Mouse (Mus musculus) liver, embryonic 11.5 days (tissue): Measurements from ENCODE around the gene Ldah. TPM values are rescaled to one million over a fixed set of nuclear protein-coding genes. Genes with fewer than 3 reads are reported as not detected.

ENCODE experiments used
- ATAC-seq: fragments of 200-750 bp; cut with Nextera tagmentation; replicated peaks from 2 replicates; pipeline ENCODE4 v1.8.0; 2017; ENCODE audit warnings: moderate number of reproducible peaks, mild to moderate bottlenecking, moderate TSS enrichment, moderate library complexity; ENCODE audit not compliant: low FRiP score
- DNase-seq: peaks from one replicate; pipeline ENCODE4 v3.0.0-alpha.2; 2017; ENCODE audit warnings: low spot score
- H3K27ac ChIP-seq: fragments of 300-500 bp; sonication (generic); 2 replicates; pipeline ENCODE4 v1.5.1; 2014; ENCODE audit warnings: mild to moderate bottlenecking, low read depth, low read length, control low read depth
- H3K27me3 ChIP-seq: fragments of 300-500 bp; sonication (generic); replicated peaks from 2 replicates; pipeline ENCODE4 v1.6.1; 2014; ENCODE audit warnings: low read length, mixed read lengths; ENCODE audit not compliant: control insufficient read depth, insufficient read depth
- H3K36me3 ChIP-seq: fragments of 300-500 bp; sonication (generic); 2 replicates; pipeline ENCODE4 v1.6.1; 2014; ENCODE audit warnings: mild to moderate bottlenecking, low read length, moderate library complexity, mixed read lengths; ENCODE audit not compliant: control insufficient read depth, insufficient read depth
- H3K4me1 ChIP-seq: fragments of 300-500 bp; sonication (generic); replicated peaks from 2 replicates; pipeline ENCODE4 v1.6.1; 2014; ENCODE audit warnings: low read length, mixed read lengths; ENCODE audit not compliant: control insufficient read depth, insufficient read depth
- H3K4me2 ChIP-seq: fragments of 300-500 bp; sonication (generic); 2 replicates; pipeline ENCODE4 v1.6.1; 2014; ENCODE audit warnings: mild to moderate bottlenecking, control low read depth, moderate library complexity
- H3K4me3 ChIP-seq: fragments of 300-500 bp; sonication (generic); 2 replicates; pipeline ENCODE4 v1.5.1; 2014; ENCODE audit warnings: low read depth, low read length, control low read depth
- H3K9ac ChIP-seq: fragments of 300-500 bp; sonication (generic); 2 replicates; pipeline ENCODE4 v1.6.1; 2014; ENCODE audit warnings: low read depth, low read length, control low read depth
- H3K9me3 ChIP-seq: fragments of 300-500 bp; sonication (generic); 2 replicates; pipeline ENCODE4 v1.6.1; 2016; ENCODE audit warnings: low read length, inconsistent platforms, mixed read lengths; ENCODE audit not compliant: control insufficient read depth
- WGBS: fragments of 180-500 bp; shearing (Covaris S2); extraction: QIAGEN DNeasy Blood & Tissue Kit; methylation state at CpG from one replicate; pipeline ENCODE4 v1.1.7; 2014; 5-methylcytosine and 5-hydroxymethylcytosine counted together
- polyA plus RNA-seq: library from polyadenylated mRNA; unstranded; fragments of >200 nt; fragmentation: Nextera tagmentation; extraction: Ambion mirVana; gene quantifications from 2 replicates; pipeline ENCODE4 v1.2.1, GENCODE M21; 2014

The Ldah gene
- polyA plus RNA-seq, 1 experiment from 2014 or later: 57.2 TPM

DNA sequence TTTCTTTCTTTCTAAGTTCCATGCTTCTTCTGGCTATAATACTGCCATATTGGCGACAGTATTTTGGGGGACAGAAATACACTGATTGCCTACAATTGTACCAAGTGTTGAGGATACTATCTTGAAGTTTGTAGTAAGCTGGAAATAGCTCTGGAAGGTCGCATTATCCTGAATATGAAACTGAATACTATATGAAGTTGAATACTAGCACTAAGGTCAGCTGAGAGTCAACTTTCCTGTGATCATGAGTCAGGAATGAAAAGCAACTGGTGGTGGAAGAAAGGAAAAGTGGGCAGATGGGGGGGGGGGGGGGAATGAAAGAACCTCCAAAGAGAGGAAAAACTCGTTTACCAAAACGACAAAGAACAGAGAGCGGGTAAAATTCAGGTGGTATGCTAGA lies 329 bp upstream of the Ldah start:
- peak overlapping the region; percentile 79 for H3K9ac ChIP-seq
- H3K4me2 ChIP-seq: peak overlapping the region; percentile 70
- peak overlapping the region; percentile 83 for H3K4me3 ChIP-seq
- DNase-seq: no peak
- no peaks in the 10 kb centered on the region for H3K27me3 ChIP-seq
- no peaks in the 10 kb centered on the region for H3K36me3 ChIP-seq
- no peak for ATAC-seq
- H3K9me3 ChIP-seq: no peaks in the 10 kb centered on the region
- H3K4me1 ChIP-seq: no peaks in the 10 kb centered on the region; the same call in 1 of the 2 replicates
- no peak overlapping the region for H3K27ac ChIP-seq
- WGBS: 16% methylated on average over 5 of the region's 5 CpGs

DNA sequence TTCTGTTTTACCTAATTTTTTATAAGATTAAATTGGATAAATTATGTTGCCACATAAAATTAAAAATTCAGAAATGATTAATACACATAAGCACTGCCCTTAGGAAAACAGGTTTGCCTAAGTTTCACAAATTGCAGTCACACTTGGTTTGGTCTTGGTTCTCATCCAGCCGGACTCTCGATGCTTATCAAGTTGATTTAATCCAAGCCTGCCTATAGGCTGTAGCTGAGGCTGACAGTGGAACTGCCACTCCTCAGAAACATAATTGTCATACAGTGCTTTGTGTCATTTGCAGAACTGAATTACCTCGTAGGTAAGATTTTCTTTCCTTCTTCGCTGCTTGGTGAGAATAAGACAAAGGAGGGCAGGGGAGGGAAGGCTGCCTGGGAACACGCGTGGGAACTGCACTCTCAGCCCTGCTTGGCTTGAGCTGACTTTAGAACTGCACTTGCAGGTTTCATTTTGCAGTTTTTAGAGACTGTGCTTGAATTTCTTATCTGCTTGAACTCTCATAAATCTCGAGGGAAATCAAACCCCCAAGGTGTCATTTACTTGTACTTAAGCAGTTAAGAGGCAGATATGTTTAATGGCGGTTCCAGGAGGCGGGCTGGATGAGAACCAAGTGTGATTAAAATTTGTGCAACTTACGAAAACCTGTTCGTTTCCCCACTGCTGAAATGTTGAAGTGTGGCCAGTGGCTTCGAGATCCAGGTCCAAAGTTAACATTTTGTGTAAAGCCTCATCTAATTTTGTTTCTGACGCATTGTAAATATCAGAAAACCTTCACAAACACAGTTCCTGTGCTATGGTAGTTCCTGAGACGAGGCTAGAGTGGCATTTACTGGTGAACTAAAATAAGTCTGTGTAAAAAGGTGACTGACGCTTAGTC lies 8.7 kb downstream of the Ldah start:
- Histone ChIP-seq H3K4me1 (no peaks in the 10 kb centered on the region), H3K9me3 (no peaks in the 10 kb centered on the region), H3K36me3 (no peaks in the 10 kb centered on the region; the same call in 1 of the 2 replicates), H3K4me3 (no peak overlapping the region), H3K4me2 (no peak overlapping the region), H3K9ac (no peak overlapping the region), H3K27me3 (no peaks in the 10 kb centered on the region), H3K27ac (no peak overlapping the region)
- 86% methylated on average over 15 of the region's 15 CpGs for WGBS
- no peak for ATAC-seq
- DNase-seq: no peak

DNA sequence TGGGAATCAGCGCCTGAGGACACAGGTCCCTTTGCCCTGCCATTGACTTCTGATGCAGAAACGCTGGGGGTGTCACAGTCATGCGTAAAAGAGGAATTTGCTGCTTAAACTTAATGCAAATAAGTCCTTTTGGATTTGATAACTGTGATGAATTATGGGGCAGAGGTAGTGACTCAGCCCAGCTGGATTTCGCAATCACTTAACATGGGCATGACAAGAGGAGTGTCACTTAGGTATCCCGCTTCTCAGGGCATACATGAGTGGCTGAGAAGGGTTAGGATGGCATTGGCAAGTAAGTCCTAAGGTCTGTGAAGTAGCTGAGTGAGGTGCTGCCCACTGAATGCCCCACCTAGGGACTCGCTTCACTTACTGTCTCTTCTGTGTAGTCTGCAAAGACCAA lies 15.1 kb downstream of the Ldah start:
- Histone ChIP-seq H3K27me3 (no peaks in the 10 kb centered on the region), H3K9me3 (no peaks in the 10 kb centered on the region), H3K9ac (no peak overlapping the region), H3K36me3 (peaks cover 2% of the 10 kb centered on the region; the same call in 1 of the 2 replicates), H3K4me3 (no peak overlapping the region), H3K27ac (no peak overlapping the region), H3K4me1 (no peaks in the 10 kb centered on the region), H3K4me2 (no peak overlapping the region)
- DNase-seq (no peak), ATAC-seq (no peak)
- 86% methylated on average over 6 of the region's 6 CpGs for WGBS

DNA sequence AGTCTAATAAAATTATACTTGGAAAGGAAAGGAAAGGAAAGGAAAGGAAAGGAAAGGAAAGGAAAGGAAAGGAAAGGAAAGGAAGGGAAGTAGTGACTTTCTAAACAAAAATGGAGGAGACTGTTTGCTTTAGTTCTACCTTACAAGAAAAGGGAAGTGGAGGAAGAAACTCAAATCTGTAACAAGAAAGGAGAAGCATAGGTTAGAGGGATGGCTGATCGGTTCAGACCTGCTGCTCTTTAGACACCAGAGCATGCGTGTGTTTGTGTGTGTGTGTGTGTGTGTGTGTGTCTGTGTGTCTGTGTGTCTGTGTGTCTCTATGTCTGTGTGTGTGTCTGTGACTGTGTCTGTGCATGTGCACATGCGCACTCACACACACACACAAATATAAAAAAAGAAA lies 23.2 kb downstream of the Ldah start:
- Histone ChIP-seq H3K27ac (no peak overlapping the region), H3K9ac (no peak overlapping the region), H3K27me3 (no peaks in the 10 kb centered on the region), H3K9me3 (no peaks in the 10 kb centered on the region), H3K36me3 (0 out of 2 replicates have a peak, but pooled peaks cover 2% of the 10 kb centered on the region), H3K4me3 (no peak overlapping the region), H3K4me2 (no peak overlapping the region), H3K4me1 (no peaks in the 10 kb centered on the region)
- ATAC-seq (no peak), DNase-seq (no peak)
- 80% methylated on average over 3 of the region's 3 CpGs for WGBS

DNA sequence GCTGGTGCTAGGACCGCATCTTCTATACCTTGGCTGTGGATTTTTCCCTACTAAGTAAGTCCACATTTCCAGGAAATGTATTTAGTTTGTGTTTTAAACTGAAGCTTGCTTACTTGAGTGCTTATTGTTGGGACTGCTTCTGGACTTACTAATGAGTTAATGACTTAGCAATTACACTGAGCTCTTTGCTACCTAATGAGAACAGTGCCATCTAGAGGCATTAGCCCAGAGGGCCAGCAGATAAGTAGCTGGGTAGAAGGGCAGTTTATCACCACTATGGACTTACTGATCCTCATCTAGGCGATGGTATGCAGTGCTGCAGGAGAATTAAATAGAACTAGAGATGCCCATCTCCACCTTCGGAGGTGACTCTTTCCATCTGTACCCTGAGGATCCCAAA lies 24.8 kb downstream of the Ldah start:
- Histone ChIP-seq H3K4me3 (no peak overlapping the region), H3K27me3 (no peaks in the 10 kb centered on the region), H3K9me3 (no peaks in the 10 kb centered on the region), H3K9ac (no peak overlapping the region), H3K27ac (no peak overlapping the region), H3K4me2 (no peak overlapping the region), H3K36me3 (no peaks in the 10 kb centered on the region), H3K4me1 (no peaks in the 10 kb centered on the region)
- WGBS: 88% methylated on average over 3 of the region's 3 CpGs
- DNase-seq: no peak
- no peak for ATAC-seq

DNA sequence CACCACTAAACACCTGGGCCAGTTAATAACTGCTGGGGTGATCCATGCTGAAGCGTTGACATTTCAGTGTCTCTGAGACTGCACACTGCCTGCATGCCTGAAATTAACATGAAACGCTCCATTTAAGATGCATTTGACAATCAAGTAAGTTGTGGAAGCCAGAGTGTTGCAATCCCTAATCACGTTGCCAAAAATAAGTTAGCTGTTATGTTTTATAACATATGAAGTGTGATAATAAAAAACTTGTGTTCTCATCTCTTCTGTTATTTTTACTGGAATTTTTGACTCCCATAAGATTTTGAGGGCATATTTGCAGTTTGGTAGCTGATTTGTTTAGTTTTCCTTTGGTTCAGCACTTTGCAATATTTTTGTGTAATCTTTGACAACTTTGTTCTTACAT lies 34.3 kb downstream of the Ldah start:
- no peaks in the 10 kb centered on the region for H3K27me3 ChIP-seq
- ATAC-seq (no peak), DNase-seq (no peak)
- H3K9ac ChIP-seq: no peak overlapping the region
- no peak overlapping the region for H3K4me3 ChIP-seq
- WGBS: 85% methylated on average over 3 of the region's 3 CpGs
- no peak overlapping the region for H3K27ac ChIP-seq
- no peaks in the 10 kb centered on the region for H3K9me3 ChIP-seq
- no peaks in the 10 kb centered on the region for H3K4me1 ChIP-seq
- H3K4me2 ChIP-seq: no peak overlapping the region
- H3K36me3 ChIP-seq: no peaks in the 10 kb centered on the region; the same call in 1 of the 2 replicates

DNA sequence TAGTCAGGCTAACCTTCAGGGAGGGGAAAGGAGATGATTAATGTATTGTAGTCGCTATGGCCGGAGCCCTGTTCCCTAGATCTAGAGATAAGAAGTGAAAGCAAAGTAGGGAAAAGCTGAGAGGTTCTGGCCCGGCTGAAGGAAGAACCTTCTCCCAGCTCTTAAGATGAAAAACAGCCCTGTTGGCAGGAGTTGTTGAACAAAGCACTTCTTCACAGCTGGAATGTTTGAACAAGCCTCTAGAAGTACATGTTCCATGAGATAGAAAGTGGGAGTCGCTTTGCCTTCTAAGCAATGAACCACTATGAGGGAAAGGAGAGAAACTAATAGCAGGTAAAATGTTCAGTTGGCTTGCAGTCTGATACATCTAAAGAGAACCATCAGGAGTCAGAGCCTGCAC lies 36.8 kb downstream of the Ldah start:
- DNase-seq: no peak
- Histone ChIP-seq H3K9me3 (no peaks in the 10 kb centered on the region), H3K27me3 (no peaks in the 10 kb centered on the region), H3K4me3 (no peak overlapping the region), H3K4me1 (no peaks in the 10 kb centered on the region), H3K9ac (no peak overlapping the region), H3K27ac (no peak overlapping the region), H3K36me3 (no peaks in the 10 kb centered on the region; the same call in 1 of the 2 replicates), H3K4me2 (no peak overlapping the region)
- WGBS: 67% methylated on average over 4 of the region's 4 CpGs
- no peak for ATAC-seq

DNA sequence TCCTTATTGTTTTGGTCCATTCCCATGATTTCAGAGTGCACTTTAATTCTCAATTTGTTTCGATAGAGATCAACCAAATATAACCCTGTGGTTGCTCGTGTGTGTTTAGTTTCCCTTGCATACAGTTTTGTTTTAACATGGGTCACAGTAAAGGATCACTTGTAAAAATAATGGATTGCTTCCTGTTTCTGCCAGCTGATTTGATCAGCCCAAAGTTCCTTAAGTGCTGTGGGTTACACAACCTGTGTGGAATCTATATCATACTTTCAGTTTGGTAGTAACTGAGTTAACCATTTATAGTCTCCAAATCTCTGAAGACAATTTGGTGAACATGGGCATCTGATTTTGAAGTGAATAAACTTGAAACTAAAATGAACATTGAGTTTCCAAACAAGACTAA lies 52.4 kb downstream of the Ldah start:
- 75% methylated on average over 2 of the region's 2 CpGs for WGBS

DNA sequence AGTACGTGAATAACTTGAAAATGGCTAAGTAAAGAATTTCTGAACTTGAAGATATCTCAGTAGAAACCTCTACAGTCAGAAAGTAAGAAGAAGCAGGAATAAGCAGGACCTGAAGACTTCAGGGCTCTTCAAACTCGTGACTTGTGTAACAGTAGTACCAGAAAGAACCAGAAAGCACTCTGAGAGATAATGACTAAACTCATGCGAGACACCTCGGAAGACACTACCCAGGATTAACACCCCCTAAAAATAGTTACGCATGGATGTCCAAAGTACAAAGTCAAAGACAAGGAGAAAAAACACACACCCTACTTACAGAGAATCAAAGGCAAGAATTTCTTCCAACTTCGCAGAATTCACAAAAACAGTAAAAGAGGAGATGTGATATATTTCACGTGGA lies 58.4 kb downstream of the Ldah start:
- Histone ChIP-seq H3K4me1 (no peaks in the 10 kb centered on the region), H3K4me2 (no peak overlapping the region), H3K9me3 (no peaks in the 10 kb centered on the region), H3K27ac (no peak overlapping the region), H3K36me3 (no peaks in the 10 kb centered on the region), H3K4me3 (no peak overlapping the region), H3K9ac (no peak overlapping the region), H3K27me3 (no peaks in the 10 kb centered on the region)
- ATAC-seq: no peak
- no peak for DNase-seq
- WGBS: 87% methylated on average over 7 of the region's 7 CpGs

More for the DNA sequence above, 52.4 kb downstream of the Ldah start:
- H3K27me3 ChIP-seq: no peaks in the 10 kb centered on the region
- no peaks in the 10 kb centered on the region for H3K36me3 ChIP-seq
- H3K4me3 ChIP-seq: no peak overlapping the region
- H3K9me3 ChIP-seq: no peaks in the 10 kb centered on the region
- no peak overlapping the region for H3K9ac ChIP-seq
- no peaks in the 10 kb centered on the region for H3K4me1 ChIP-seq
- H3K4me2 ChIP-seq: no peak overlapping the region
- no peak for ATAC-seq
- DNase-seq: no peak
- H3K27ac ChIP-seq: no peak overlapping the region
